Mouse (Mus musculus) cerebellum, adult 11 months (tissue): ENCODE data around the gene Ank.

Experiments used
- DNase-seq: peaks from one replicate; pipeline ENCODE4 v3.0.0; 2022

Gene Ank

GRCm38 (mm10) chr15:27497300-27497997 lies 31.0 kb downstream of the Ank start:
- no peak for DNase-seq

GRCm38 (mm10) chr15:27498078-27498477 lies 31.6 kb downstream of the Ank start:
- DNase-seq, result no peak

GRCm38 (mm10) chr15:27500390-27500789 lies 33.9 kb downstream of the Ank start:
- DNase-seq, result no peak

- no peak for DNase-seq
These were observed 35.9 kb downstream of the Ank start for GRCm38 (mm10) chr15:27502338-27502737.

- no peak for DNase-seq
These were observed 36.7 kb downstream of the Ank start for GRCm38 (mm10) chr15:27503221-27503620.

- DNase-seq, result no peak
These were observed 37.6 kb downstream of the Ank start for GRCm38 (mm10) chr15:27503801-27504730.

- DNase-seq, result no peak
These were observed 39.8 kb downstream of the Ank start for GRCm38 (mm10) chr15:27506127-27506886.

GRCm38 (mm10) chr15:27506893-27507596 lies 40.6 kb downstream of the Ank start:
- DNase-seq, result no peak

GRCm38 (mm10) chr15:27508169-27508568 lies 41.7 kb downstream of the Ank start:
- DNase-seq, result no peak

GRCm38 (mm10) chr15:27508982-27509381 lies 42.5 kb downstream of the Ank start:
- DNase-seq, result peak; percentile 54

GRCm38 (mm10) chr15:27516927-27517326 lies 50.5 kb downstream of the Ank start:
- DNase-seq, result no peak

GRCm38 (mm10) chr15:27518026-27518425 lies 51.5 kb downstream of the Ank start:
- no peak for DNase-seq

- DNase-seq, result no peak
These were observed 53.4 kb downstream of the Ank start for GRCm38 (mm10) chr15:27519857-27520256.

GRCm38 (mm10) chr15:27525233-27526005 lies 58.9 kb downstream of the Ank start:
- DNase-seq, result no peak

- DNase-seq, result no peak
These were observed 62.4 kb downstream of the Ank start for GRCm38 (mm10) chr15:27528896-27529295.

GRCm38 (mm10) chr15:27530023-27530422 lies 63.5 kb downstream of the Ank start:
- no peak for DNase-seq

GRCm38 (mm10) chr15:27533036-27533435 lies 66.6 kb downstream of the Ank start:
- no peak for DNase-seq

- no peak for DNase-seq
These were observed 69.2 kb downstream of the Ank start for GRCm38 (mm10) chr15:27535681-27536080.

GRCm38 (mm10) chr15:27536186-27536585 lies 69.7 kb downstream of the Ank start:
- DNase-seq, result no peak

- DNase-seq, result no peak
These were observed 70.3 kb downstream of the Ank start for GRCm38 (mm10) chr15:27536771-27537170.

- DNase-seq, result no peak
These were observed 71.2 kb downstream of the Ank start for GRCm38 (mm10) chr15:27537519-27538223.
